Mouse (Mus musculus) spleen, adult 2 months (tissue): ENCODE results near the gene Mmgt1.

ENCODE experiments used
- CTCF ChIP-seq: fragments of 200-500 bp; IDR thresholded peaks from 2 replicates; pipeline ENCODE4 v1.5.1; 2011; ENCODE audit warnings: mild to moderate bottlenecking, inconsistent platforms; ENCODE audit not compliant: insufficient read depth, insufficient read length, insufficient replicate concordance; ENCODE audit errors: extremely low read depth
- POLR2A ChIP-seq: fragments of 200-500 bp; IDR thresholded peaks from 2 replicates; pipeline ENCODE4 v1.6.1; 2011; ENCODE audit warnings: low read depth, low read length, inconsistent platforms

GRCm38 (mm10) chrX:56615236-56615635 is 17.4 kb upstream of the Mmgt1 start:
- TF ChIP-seq CTCF = no peak
- no peak for TF ChIP-seq POLR2A
